Mouse (Mus musculus) B cell, adult (primary cell): ENCODE results near the gene Canx. TPM values are rescaled to one million over a fixed set of nuclear protein-coding genes. Genes with fewer than 3 reads are reported as not detected.

Experiments
- total RNA-seq: library from RNA; stranded (reverse); gene quantifications from 4 replicates; pipeline ENCODE4 v1.2.4, GENCODE M21; 2023; ENCODE audit not compliant: inconsistent age

The Canx gene
- 225 to 243 TPM (median 228 TPM) in 4 replicates for total RNA-seq

GRCm38 (mm10) chr11:50325496-50326301 lies at the start of gene Canx:
Gene Canx (minus strand): TSS chr11:50325673.

DNA sequence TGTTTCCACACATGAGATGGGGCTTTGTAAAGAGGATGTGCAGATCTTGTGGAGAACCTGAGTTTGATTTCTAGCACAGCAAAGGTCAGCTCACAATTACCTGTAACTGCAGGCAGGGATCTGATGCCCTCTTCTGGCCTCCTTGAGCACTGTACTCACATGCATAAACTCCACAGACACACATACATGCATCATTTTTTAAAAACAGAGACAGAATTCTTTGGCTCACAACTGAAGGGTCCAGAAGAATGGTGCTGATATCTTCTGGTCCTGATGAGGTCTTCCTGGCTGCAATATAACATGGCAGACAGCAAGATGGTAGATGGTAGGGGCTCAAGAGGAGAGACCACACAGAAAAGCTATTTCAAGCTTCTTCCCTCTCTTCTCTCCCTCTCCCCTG lies 28.7 kb upstream of the Canx start, which contains the start of gene Cby3:
Gene Cby3, plus strand, starts transcription at position 301 of the 400 bp plus-strand sequence.

DNA sequence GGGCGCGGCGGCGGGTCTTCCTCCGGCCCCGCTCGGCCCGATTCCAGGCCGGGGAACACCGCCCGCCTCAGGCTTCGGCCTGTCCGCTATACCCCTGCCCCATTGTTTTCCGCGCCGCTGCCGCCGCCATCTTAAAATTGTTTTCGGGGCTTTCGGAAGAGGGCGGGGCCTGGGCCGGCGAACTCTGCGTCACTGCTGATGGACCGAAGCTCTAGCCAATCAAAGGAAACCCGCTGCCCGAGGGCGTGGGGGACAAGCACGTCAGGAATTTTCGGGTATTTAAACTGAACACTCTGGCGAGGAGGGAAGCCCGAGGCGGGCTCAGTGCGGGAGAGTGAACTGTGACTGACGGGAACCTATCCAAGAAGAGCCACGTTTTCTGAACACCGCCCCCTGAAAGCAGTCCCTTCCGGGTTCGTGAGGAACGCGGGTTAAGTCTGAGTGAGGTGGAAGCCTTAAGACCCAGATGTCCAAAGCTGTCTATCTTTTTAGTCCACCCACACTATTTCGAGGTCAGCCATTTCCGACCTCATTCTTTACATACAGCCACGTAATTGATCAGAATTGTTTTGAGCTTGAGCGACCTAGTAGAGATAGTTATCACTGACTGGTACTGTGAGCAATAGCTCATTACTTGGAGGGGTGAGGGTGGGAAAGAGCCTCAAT lies 33.1 kb downstream of the Canx start, which contains the start of gene Maml1:
Gene Maml1, minus strand, starts transcription at position 122 of the 666 bp plus-strand sequence.

Other genes with a start within 250 kb of the Canx start
- gene Tbc1d9b, start 194.3 kb downstream of the Canx start, total RNA-seq = 50.0 to 67.9 TPM (median 53.9 TPM) in 4 replicates
- 3.2 to 6.0 TPM (median 4.4 TPM) in 4 replicates for gene Mrnip, start 151.2 kb downstream of the Canx start, total RNA-seq
- gene Sqstm1, start 114.8 kb downstream of the Canx start, total RNA-seq = 529 to 593 TPM (median 569 TPM) in 4 replicates
- 4.1 to 7.3 TPM (median 5.8 TPM) in 4 replicates for gene Mgat4b, start 114.8 kb downstream of the Canx start, total RNA-seq
- gene Ltc4s, start 87.1 kb downstream of the Canx start, total RNA-seq = 0.96 to 2.0 TPM (median 1.1 TPM) in 3 of 4 replicates, not detected in the other
- 40.2 to 47.6 TPM (median 42.7 TPM) in 4 replicates for gene Maml1, start 33.4 kb downstream of the Canx start, total RNA-seq
- gene Cby3, start 28.8 kb upstream of the Canx start, total RNA-seq = not detected in 4 replicates
- gene Hnrnph1, start 51.3 kb upstream of the Canx start, total RNA-seq = 1,020 to 1,148 TPM (median 1,086 TPM) in 4 replicates
- gene Rufy1, start 105.5 kb upstream of the Canx start, total RNA-seq = 57.3 to 59.2 TPM (median 58.6 TPM) in 4 replicates